Mouse (Mus musculus) megakaryocyte, embryonic 14.5 days (primary cell): Measurements from ENCODE around the gene Hist1h4h. TPM values are rescaled to one million over a fixed set of nuclear protein-coding genes. Genes with fewer than 3 reads are reported as not detected.
A peak's percentile ranks its signal among the peaks of the same experiment; 100 is the strongest.

Experiments used
- H3K27me3 ChIP-seq: replicated peaks from 2 replicates; pipeline ENCODE3; 2012; ENCODE audit warnings: inconsistent platforms
- H3K36me3 ChIP-seq: replicated peaks from 2 replicates; pipeline ENCODE3; 2012; ENCODE audit warnings: low read length, inconsistent platforms, mixed read lengths
- H3K4me1 ChIP-seq: 2 replicates; pipeline ENCODE4 v1.6.1; 2012; ENCODE audit warnings: inconsistent platforms
- H3K4me3 ChIP-seq: replicated peaks from 2 replicates; pipeline ENCODE3; 2012; ENCODE audit warnings: moderate library complexity, mild to moderate bottlenecking, inconsistent platforms
- H3K9me3 ChIP-seq: 2 replicates; pipeline ENCODE4 v1.6.1; 2012; ENCODE audit warnings: inconsistent platforms
- FLI1 ChIP-seq: IDR thresholded peaks from 2 replicates; pipeline ENCODE4 v1.6.1; 2012; ENCODE audit warnings: low read length, inconsistent platforms, mixed read lengths
- GATA1 ChIP-seq: IDR thresholded peaks from 3 replicates; pipeline ENCODE4 v1.6.1; 2012; ENCODE audit warnings: mixed read lengths, low read length, inconsistent platforms, borderline replicate concordance
- polyA plus RNA-seq: library from polyadenylated mRNA; stranded (reverse); fragments of >175 nt; gene quantifications from 2 replicates; pipeline ENCODE4 v1.2.3, GENCODE M21; 2012; ENCODE audit warnings: low replicate concordance; ENCODE audit not compliant: insufficient read depth

Gene Hist1h4h
- polyA plus RNA-seq, 1 experiment = 443 TPM

DNA sequence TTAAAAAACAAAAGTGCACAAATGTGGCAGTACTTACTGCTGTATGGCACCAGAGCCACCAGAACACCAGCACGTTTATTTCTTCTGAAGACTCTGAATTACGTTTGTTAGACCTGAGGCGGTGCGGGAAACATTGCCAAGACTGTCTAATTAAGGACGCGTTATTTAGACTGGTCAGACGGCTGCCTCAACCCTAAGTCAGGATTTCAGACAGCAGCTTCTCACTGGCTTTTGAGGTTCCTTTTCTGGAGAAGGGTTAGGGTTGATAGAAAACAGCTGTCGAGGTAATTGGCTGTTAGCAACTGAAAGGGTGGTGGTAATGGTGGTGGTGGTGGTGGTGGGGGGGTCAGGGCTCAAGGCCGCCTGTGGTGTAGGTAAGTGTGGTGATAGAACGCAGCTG, 32.2 kb upstream of the Hist1h4h start:
- H3K9me3 ChIP-seq = peaks cover 7% of the 10 kb centered on the region; the same call in 1 of the 2 replicates
- H3K4me1 ChIP-seq = peaks cover 49% of the 10 kb centered on the region
- H3K4me3 ChIP-seq = peak overlapping the region; percentile 85
- no peaks in the 10 kb centered on the region for H3K36me3 ChIP-seq
- H3K27me3 ChIP-seq = peaks cover 2% of the 10 kb centered on the region
- no peak for TF ChIP-seq GATA1
- TF ChIP-seq FLI1 = no peak

DNA sequence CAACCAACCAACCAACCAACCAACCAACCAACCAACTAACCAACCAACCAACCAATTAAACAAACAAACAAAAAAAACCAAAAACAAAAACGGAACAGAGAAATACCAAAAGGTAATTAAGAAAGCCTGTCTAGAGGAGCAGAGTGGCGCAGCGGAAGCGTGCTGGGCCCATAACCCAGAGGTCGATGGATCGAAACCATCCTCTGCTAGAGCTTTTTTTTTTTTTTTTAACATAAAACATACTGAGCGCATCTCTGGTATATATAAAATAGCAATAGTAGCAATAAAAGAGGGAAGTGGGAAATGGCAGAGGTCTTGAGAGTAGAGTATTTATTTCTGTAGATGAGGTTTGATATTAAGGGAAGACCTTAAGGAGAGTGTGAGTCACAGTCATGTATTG, 30.9 kb upstream of the Hist1h4h start:
- Histone ChIP-seq H3K4me1 (peaks cover 61% of the 10 kb centered on the region), H3K36me3 (no peaks in the 10 kb centered on the region), H3K27me3 (peaks cover 2% of the 10 kb centered on the region), H3K4me3 (peak overlapping the region; percentile 14), H3K9me3 (peaks cover 7% of the 10 kb centered on the region; the same call in 1 of the 2 replicates)
- TF ChIP-seq GATA1 = no peak
- no peak for TF ChIP-seq FLI1

DNA sequence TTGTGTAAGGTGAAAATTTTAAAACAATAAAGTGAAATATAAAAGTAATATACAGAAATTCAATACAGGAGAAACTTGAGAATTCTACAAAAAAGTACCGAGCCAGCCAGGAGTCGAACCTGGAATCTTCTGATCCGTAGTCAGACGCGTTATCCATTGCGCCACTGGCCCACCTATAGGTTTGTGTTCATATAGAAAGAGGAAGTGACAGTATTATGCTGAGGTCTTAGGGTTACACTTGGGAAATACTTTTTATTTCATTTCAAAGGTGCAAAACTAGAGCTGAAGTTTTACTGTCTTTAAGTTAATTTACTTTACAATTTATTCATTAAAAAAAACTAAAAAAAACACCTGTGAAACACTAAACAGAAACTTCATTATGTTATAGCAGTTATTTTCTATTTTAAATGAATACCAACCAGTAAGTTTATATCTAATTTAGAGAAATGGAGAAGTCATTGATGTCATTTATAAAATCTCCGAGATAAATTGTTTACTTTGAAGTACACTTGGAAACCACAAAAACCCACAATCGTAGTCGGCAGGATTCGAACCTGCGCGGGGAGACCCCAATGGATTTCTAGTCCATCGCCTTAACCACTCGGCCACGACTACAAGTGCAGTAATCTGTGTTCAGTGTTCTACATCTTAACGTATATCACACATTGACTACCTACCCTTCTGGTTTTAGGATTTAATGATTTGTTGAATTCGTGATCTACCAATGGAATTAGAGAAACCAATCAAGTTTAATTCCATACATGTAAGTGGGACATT, 30.2 kb upstream of the Hist1h4h start:
- H3K9me3 ChIP-seq = peaks cover 6% of the 10 kb centered on the region; the same call in 1 of the 2 replicates
- TF ChIP-seq FLI1 (no peak), GATA1 (no peak)
- H3K4me1 ChIP-seq = peaks cover 68% of the 10 kb centered on the region
- peak overlapping the region; percentile 46 for H3K4me3 ChIP-seq
- no peaks in the 10 kb centered on the region for H3K36me3 ChIP-seq
- peaks cover under 1% of the 10 kb centered on the region for H3K27me3 ChIP-seq

DNA sequence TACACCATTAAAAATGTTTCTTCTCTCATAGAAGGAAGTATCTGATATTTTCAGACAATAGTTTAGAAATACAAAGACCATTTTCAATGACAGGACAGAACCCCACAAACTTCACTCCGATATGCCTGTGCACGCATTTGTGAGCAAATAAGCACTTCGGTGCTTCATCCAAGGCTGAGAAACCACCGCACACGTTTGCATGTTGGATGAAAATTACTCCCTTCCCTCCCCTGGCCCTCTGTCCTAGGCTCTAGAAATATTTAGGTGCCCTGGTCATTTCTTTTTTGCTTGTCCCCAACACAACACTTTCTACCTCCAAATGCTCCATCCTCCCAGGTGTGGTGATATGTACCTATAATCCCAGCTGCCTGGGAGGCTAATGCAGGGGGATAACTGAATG, 29.3 kb upstream of the Hist1h4h start:
- H3K4me1 ChIP-seq = peaks cover 76% of the 10 kb centered on the region
- peak overlapping the region; percentile 73 for H3K4me3 ChIP-seq
- no peaks in the 10 kb centered on the region for H3K9me3 ChIP-seq
- no peaks in the 10 kb centered on the region for H3K36me3 ChIP-seq
- no peaks in the 10 kb centered on the region for H3K27me3 ChIP-seq
- no peak for TF ChIP-seq GATA1
- TF ChIP-seq FLI1 = no peak

DNA sequence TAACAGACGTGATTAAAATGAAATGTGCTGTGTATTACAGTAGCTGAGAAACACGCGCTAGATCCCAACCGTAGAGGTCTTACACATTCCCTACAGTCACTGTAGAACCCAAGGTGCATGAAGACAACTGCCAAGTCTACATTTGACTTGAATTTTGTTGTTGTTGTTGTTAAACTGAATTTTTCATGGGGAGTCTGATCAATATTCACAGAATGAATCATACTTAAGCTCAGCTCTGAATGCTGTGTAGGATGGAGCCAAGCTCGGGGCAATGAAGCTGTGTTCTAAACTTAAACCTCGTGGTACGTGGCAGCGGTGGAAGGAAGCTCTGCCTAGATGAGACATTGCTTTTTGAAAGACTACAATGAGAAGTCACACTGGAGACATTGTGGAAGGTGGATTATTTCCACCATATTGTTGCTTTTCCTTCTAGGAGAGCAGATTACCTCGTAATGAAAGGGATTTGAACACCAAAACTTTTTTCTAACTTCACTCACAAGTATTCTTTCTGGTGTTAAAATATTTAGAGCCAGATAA, 28.8 kb upstream of the Hist1h4h start:
- H3K36me3 ChIP-seq = no peaks in the 10 kb centered on the region
- TF ChIP-seq FLI1 (no peak), GATA1 (no peak)
- peaks cover 76% of the 10 kb centered on the region for H3K4me1 ChIP-seq
- H3K9me3 ChIP-seq = no peaks in the 10 kb centered on the region
- H3K4me3 ChIP-seq = peak overlapping the region; percentile 71
- no peaks in the 10 kb centered on the region for H3K27me3 ChIP-seq

DNA sequence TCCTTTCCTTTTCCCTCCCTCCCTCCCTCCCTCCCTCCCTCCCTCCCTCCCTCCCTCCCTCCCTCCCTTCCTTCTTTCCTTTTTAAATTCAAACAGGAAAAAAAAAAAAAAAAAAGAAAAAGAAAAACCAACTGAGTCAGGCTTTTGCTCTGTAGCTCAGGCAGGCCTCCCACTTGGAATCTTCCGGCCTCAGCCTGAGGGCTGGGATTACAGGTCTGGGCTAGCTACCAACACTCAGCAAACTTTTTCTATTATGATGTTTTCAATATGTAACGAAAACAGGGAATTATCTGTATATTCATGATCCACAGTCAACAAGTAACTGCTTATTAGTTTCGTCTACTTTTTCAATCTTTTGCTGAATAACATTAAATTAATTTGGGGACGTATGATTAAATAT, 27.9 kb upstream of the Hist1h4h start:
- H3K4me3 ChIP-seq = no peak overlapping the region
- H3K27me3 ChIP-seq = no peaks in the 10 kb centered on the region
- H3K9me3 ChIP-seq = no peaks in the 10 kb centered on the region
- H3K36me3 ChIP-seq = no peaks in the 10 kb centered on the region
- H3K4me1 ChIP-seq = peaks cover 74% of the 10 kb centered on the region
- TF ChIP-seq FLI1 = no peak
- TF ChIP-seq GATA1 = no peak

DNA sequence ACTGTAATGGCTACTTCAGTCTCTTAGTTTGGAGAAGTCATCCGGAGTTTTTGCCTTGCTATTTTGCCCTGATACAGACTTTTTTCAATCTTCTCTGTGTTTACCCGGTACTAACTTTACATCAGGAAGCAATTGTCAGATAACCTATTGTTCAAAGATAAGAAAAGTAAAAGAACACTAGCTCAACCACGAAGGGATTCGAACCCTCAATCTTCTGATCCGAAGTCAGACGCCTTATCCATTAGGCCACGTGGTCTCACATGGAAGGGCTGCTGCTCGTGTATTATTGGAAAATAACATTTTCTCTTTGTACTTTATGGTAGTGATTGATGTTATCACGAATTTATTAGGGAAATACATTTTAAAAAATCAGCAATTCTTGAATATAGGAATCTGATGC, 27.1 kb upstream of the Hist1h4h start:
- TF ChIP-seq GATA1 (no peak), FLI1 (no peak)
- Histone ChIP-seq H3K27me3 (no peaks in the 10 kb centered on the region), H3K4me3 (peak overlapping the region; percentile 53), H3K36me3 (no peaks in the 10 kb centered on the region), H3K4me1 (peaks cover 65% of the 10 kb centered on the region), H3K9me3 (no peaks in the 10 kb centered on the region)

DNA sequence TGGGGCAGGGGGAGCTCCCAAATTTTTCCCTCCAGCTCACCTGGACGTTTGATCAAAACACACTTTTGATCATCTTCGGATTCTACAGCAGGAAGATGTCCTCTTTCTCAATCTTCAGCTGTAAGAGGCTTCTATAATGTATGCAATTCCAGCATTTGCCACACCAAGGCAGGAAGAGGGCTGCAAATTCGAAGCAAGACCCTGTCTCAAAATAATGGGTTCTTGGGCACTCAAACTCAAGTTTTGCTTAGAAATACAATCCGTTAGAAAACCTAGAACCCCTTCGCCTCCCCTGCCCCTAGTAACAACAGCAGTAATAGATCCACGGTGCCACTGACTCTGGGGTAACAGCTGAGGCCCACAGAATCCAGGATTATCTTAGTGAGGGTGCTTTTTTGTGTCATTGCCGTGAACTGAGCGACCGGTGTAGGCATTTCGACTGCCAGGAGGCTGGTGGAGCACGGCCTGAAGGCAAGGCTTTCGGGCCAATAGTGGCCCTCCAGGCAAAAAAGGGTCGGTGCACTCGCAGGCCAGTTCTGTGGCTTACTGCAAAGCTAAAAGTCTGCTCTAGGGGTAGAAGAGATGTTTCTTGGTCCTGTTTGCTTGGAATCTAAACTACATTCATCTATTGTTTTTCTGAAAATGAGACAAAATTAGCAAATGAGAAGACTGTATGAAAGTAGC, 25.0 kb upstream of the Hist1h4h start:
- no peaks in the 10 kb centered on the region for H3K36me3 ChIP-seq
- H3K4me1 ChIP-seq = peaks cover 63% of the 10 kb centered on the region
- peaks cover 2% of the 10 kb centered on the region for H3K27me3 ChIP-seq
- TF ChIP-seq GATA1 (no peak), FLI1 (no peak)
- no peaks in the 10 kb centered on the region for H3K9me3 ChIP-seq
- peak overlapping the region; percentile 89 for H3K4me3 ChIP-seq

DNA sequence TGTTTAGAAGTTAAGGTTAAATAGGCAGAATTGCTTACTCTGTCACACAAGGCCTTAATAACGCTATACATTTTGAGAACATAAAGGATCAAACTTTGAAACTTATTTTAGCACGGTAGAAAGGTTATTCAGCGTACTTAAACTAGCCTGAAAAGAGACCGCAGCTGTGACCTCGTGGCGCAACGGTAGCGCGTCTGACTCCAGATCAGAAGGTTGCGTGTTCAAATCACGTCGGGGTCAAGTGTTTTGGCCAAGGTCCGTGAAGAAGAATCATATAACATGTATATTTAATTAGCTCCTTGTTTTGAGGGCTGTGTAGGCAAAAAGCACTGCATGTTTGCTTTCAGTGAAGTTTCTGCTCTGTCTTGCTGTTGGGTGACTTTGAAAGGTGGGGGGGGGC, 24.5 kb upstream of the Hist1h4h start:
- H3K27me3 ChIP-seq = peaks cover 2% of the 10 kb centered on the region
- H3K4me3 ChIP-seq = peak overlapping the region; percentile 89
- H3K4me1 ChIP-seq = peaks cover 62% of the 10 kb centered on the region
- no peak for TF ChIP-seq FLI1
- no peak for TF ChIP-seq GATA1
- no peaks in the 10 kb centered on the region for H3K36me3 ChIP-seq
- H3K9me3 ChIP-seq = no peaks in the 10 kb centered on the region
